Mouse (Mus musculus) limb, embryonic 10.5 days (tissue): ENCODE data around the gene Usp3. TPM values are rescaled to one million over a fixed set of nuclear protein-coding genes. Genes with fewer than 3 reads are reported as not detected.

ENCODE experiments used
- DNase-seq: peaks from one replicate; pipeline ENCODE4 v3.0.0-alpha.2; 2017; ENCODE audit warnings: low spot score
- H3K27ac ChIP-seq: fragments of 300-500 bp; sonication (generic); 2 replicates; pipeline ENCODE4 v1.5.1; 2016; ENCODE audit warnings: mild to moderate bottlenecking
- H3K27me3 ChIP-seq: fragments of 300-500 bp; sonication (generic); 2 replicates; pipeline ENCODE4 v1.6.1; 2016; ENCODE audit warnings: low read depth, mild to moderate bottlenecking; ENCODE audit not compliant: poor library complexity, severe bottlenecking
- H3K36me3 ChIP-seq: fragments of 300-500 bp; sonication (generic); 2 replicates; pipeline ENCODE4 v1.6.1; 2016; ENCODE audit warnings: mild to moderate bottlenecking, moderate library complexity
- H3K4me1 ChIP-seq: fragments of 300-500 bp; sonication (generic); 2 replicates; pipeline ENCODE4 v1.6.1; 2016
- H3K4me3 ChIP-seq: fragments of 300-500 bp; sonication (generic); 2 replicates; pipeline ENCODE4 v1.5.1; 2016; ENCODE audit warnings: mild to moderate bottlenecking, moderate library complexity
- H3K9me3 ChIP-seq: fragments of 300-500 bp; sonication (generic); replicated peaks from 2 replicates; pipeline ENCODE4 v1.6.1; 2016; ENCODE audit warnings: mild to moderate bottlenecking
- WGBS: fragments of 180-500 bp; shearing (Covaris S2); methylation state at CpG from one replicate; pipeline ENCODE4 v1.1.7; 2016; 5-methylcytosine and 5-hydroxymethylcytosine counted together
- polyA plus RNA-seq: library from polyadenylated mRNA; unstranded; fragments of >200 nt; fragmentation: Nextera tagmentation; extraction: Ambion mirVana; gene quantifications from 2 replicates; pipeline ENCODE4 v1.2.1, GENCODE M21; 2016

The Usp3 gene
- polyA plus RNA-seq, 1 experiment from 2014 or later, result 105 TPM

GRCm38 (mm10) chr9:66477785-66478184, 115.2 kb downstream of the Usp3 start:
- Histone ChIP-seq H3K4me1 (no peaks in the 10 kb centered on the region), H3K4me3 (no peak overlapping the region), H3K36me3 (peaks cover 78% of the 10 kb centered on the region), H3K9me3 (no peaks in the 10 kb centered on the region), H3K27me3 (no peaks in the 10 kb centered on the region), H3K27ac (no peak overlapping the region)
- no peak for DNase-seq
- WGBS, result 74% methylated on average over 2 of the region's 2 CpGs

GRCm38 (mm10) chr9:66465087-66465486, 127.9 kb downstream of the Usp3 start:
- no peaks in the 10 kb centered on the region for H3K27me3 ChIP-seq
- H3K4me3 ChIP-seq, result no peak overlapping the region
- H3K4me1 ChIP-seq, result no peaks in the 10 kb centered on the region
- H3K9me3 ChIP-seq, result no peaks in the 10 kb centered on the region
- H3K36me3 ChIP-seq, result peaks cover 64% of the 10 kb centered on the region
- no peak overlapping the region for H3K27ac ChIP-seq
- no peak for DNase-seq
- 63% methylated on average over 4 of the region's 4 CpGs for WGBS

Other genes with a start within 250 kb of the Usp3 start
- gene Herc1, start 242.7 kb downstream of the Usp3 start, polyA plus RNA-seq, result 21.4 and 22.4 TPM in 2 replicates
- gene Fbxl22, start 78.5 kb downstream of the Usp3 start, polyA plus RNA-seq, result 1.2 and 1.3 TPM in 2 replicates
- gene Car12, start 120.5 kb upstream of the Usp3 start, polyA plus RNA-seq, result 4.3 and 5.2 TPM in 2 replicates
- 7.3 and 10.0 TPM in 2 replicates for gene Aph1b, start 202.3 kb upstream of the Usp3 start, polyA plus RNA-seq
- gene Gm10647, start 203.9 kb upstream of the Usp3 start, polyA plus RNA-seq, result 0.39 and 0.50 TPM in 2 replicates
- 1.1 and 1.5 TPM in 2 replicates for gene Aph1c, start 241.6 kb upstream of the Usp3 start, polyA plus RNA-seq